ENCODE assay signal across 8 mouse cellular contexts in the genomic region with DNA sequence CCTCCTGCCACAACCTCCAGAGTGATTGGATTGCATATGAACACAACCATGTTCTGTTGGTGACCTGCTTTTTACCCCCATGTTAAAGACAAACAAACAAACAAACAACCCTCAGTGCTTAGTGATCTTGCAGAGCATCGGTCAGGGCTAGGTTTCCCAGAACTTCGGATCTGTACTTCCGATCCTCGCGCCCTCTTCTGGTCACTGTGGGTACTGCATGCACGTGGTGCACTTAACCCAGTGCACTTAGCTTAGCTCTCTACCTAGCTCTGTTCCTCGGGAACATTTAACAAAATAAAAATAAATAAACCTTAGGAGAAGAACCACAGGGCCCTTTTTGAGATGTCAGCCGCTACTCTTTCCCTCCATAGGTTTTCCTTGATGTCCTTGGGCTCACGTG. TPM values are rescaled to one million over a fixed set of nuclear protein-coding genes. Genes with fewer than 3 reads are reported as not detected.
DNase-seq lines count a peak whose midpoint lies in the region; ATAC-seq lines count a peak whose summit lies in the region.

No protein-coding gene starts in this region.

- intact Hi-C loops in left cerebral cortex, postnatal 4 days (cut with DNase I): no loop called here

- peak overlapping the region; percentile 91 for H3K27ac ChIP-seq in hindbrain, embryonic 14.5 days

- peak; percentile 76 for DNase-seq in adrenal gland, postnatal 10 days
- DNase-seq in adrenal gland, adult 2 months: no peak
- peak; percentile 76 for DNase-seq in left cerebral cortex, postnatal 4 days
- DNase-seq in left cerebral cortex, adult 11 months (ENCODE audit: low spot score): no peak
- peak; percentile 46 for DNase-seq in c-Kit-negative CD71-positive TER-119-positive erythroid progenitor cells, embryonic 14.5 days (ENCODE audit: low read depth, low spot score)
- DNase-seq in hindbrain, embryonic 14.5 days (ENCODE audit: low spot score): peak; percentile 66
- DNase-seq in thymus, postnatal 36 days: peak; percentile 45 to 51

- H3K4me2 ChIP-seq in hindbrain, embryonic 14.5 days (replicated peaks): no peak overlapping the region

- no peak overlapping the region for H3K9ac ChIP-seq in hindbrain, embryonic 14.5 days

- no peaks in the 10 kb centered on the region for H3K27me3 ChIP-seq in hindbrain, embryonic 14.5 days (ENCODE audit: control insufficient read depth, insufficient read depth, low read length)

- H3K9me3 ChIP-seq in hindbrain, embryonic 14.5 days (ENCODE audit: control insufficient read depth, low read length): no peaks in the 10 kb centered on the region

- H3K4me1 ChIP-seq in hindbrain, embryonic 14.5 days (replicated peaks; ENCODE audit: control insufficient read depth, insufficient read depth, low read length): peaks cover 34% of the 10 kb centered on the region

- no peaks in the 10 kb centered on the region for H3K36me3 ChIP-seq in hindbrain, embryonic 14.5 days (replicated peaks; ENCODE audit: control insufficient read depth, insufficient read depth)

- no peak overlapping the region for H3K4me3 ChIP-seq in hindbrain, embryonic 14.5 days (replicated peaks; ENCODE audit: low read length)

- WGBS in hindbrain, embryonic 14.5 days: 46% methylated on average over 9 of the region's 9 CpGs

- ATAC-seq in hindbrain, embryonic 14.5 days (ENCODE audit: low FRiP score): no peak
- ATAC-seq in megakaryocyte progenitor cell, adult 5-6 weeks (replicated peaks; ENCODE audit: poor library complexity): peak; percentile 59

RNA-seq across cellular contexts. Expression of a gene that starts 34.6 kb away (rescaled TPM):
- total RNA-seq in adrenal gland, postnatal 10 days (2021): 10 to 100 TPM; 77.2 to 80.0 TPM
- 100 to 1,000 TPM in 1 of 2 experiments, 10 to 100 TPM in 1; 63.6 to 105 TPM for total RNA-seq in adrenal gland, adult 2 months (2021)
- polyA plus RNA-seq in adrenal gland, adult 2 months (2012; rRNA removed): 66.9 and 71.9 TPM in 2 replicates
- total RNA-seq in left cerebral cortex, postnatal 4 days (2021): 1 to 10 TPM; 7.0 to 9.7 TPM
- polyA plus RNA-seq in hindbrain, embryonic 14.5 days (2014; fragmentation: Nextera tagmentation; extraction: Ambion mirVana): 5.5 and 6.1 TPM in 2 replicates
- total RNA-seq in megakaryocyte progenitor cell, adult 5-6 weeks (2015): 0.07 and 0.39 TPM in 2 replicates
- total RNA-seq in megakaryocyte progenitor cell, adult 5-6 weeks (2017): 0.58 and 1.5 TPM in 2 replicates

RNA-seq across cellular contexts. Expression of a gene that starts 48.2 kb away (rescaled TPM):
- total RNA-seq in adrenal gland, postnatal 10 days (2021): 1 to 10 TPM; 2.6 to 3.3 TPM
- 1 to 10 TPM; 1.4 to 4.1 TPM for total RNA-seq in adrenal gland, adult 2 months (2021)
- polyA plus RNA-seq in adrenal gland, adult 2 months (2012; rRNA removed): 3.1 and 6.5 TPM in 2 replicates
- total RNA-seq in left cerebral cortex, postnatal 4 days (2021): 1 to 10 TPM; 3.1 TPM
- polyA plus RNA-seq in hindbrain, embryonic 14.5 days (2014; fragmentation: Nextera tagmentation; extraction: Ambion mirVana): 1.6 and 1.7 TPM in 2 replicates
- not detected in 2 replicates for total RNA-seq in megakaryocyte progenitor cell, adult 5-6 weeks (2015)
- 0.04 TPM in 1 of 2 replicates, not detected in the other for total RNA-seq in megakaryocyte progenitor cell, adult 5-6 weeks (2017)

Comparison
In these comparisons a context has a peak if more than half of its experiments do, and no peak if none do; other contexts are left out.
1. DNase-seq: peak in adrenal gland, postnatal 10 days (single experiment), left cerebral cortex, postnatal 4 days (single experiment), c-Kit-negative CD71-positive TER-119-positive erythroid progenitor cells, embryonic 14.5 days (single experiment), hindbrain, embryonic 14.5 days (single experiment) and thymus, postnatal 36 days (2 of 2); none in adrenal gland, adult 2 months (single experiment) and left cerebral cortex, adult 11 months (single experiment).
2. RNA of a gene that starts 34.6 kb away (total RNA-seq): 63.6 to 105 TPM in adrenal gland, adult 2 months and 77.2 to 80.0 TPM in adrenal gland, postnatal 10 days; 7.0 to 9.7 TPM in left cerebral cortex, postnatal 4 days and 0.07 to 1.5 TPM in megakaryocyte progenitor cell, adult 5-6 weeks; every median in the first group is over 4 times any median in the second.